Mouse (Mus musculus): ENCODE measurements around the gene Stmn1. TPM values are rescaled to one million over a fixed set of nuclear protein-coding genes. Genes with fewer than 3 reads are reported as not detected.
"Not testable (repeated sequence)": the region's sequence is repeated elsewhere in the genome, so short reads cannot be mapped to it uniquely, and the experiment has no call there.

The Stmn1 gene
- polyA plus RNA-seq, 1 experiment from 2014 or later: 1,522 TPM

- 13% methylated on average over 6 of the region's 6 CpGs for WGBS
- Histone ChIP-seq H3K4me1 (replicated peaks; ENCODE audit: control insufficient read depth, insufficient read depth, low read length) (peaks cover 15% of the 10 kb centered on the region), H3K27me3 (replicated peaks; ENCODE audit: control insufficient read depth, insufficient read depth, low read length) (no peaks in the 10 kb centered on the region), H3K36me3 (ENCODE audit: control insufficient read depth, insufficient read depth, low read length) (no peaks in the 10 kb centered on the region), H3K27ac (ENCODE audit: low read depth) (no peak overlapping the region), H3K4me3 (ENCODE audit: low read depth, low read length) (peak overlapping the region; percentile 53), H3K9me3 (ENCODE audit: control insufficient read depth, low read length) (no peaks in the 10 kb centered on the region), H3K9ac (ENCODE audit: low read length) (peak overlapping the region; percentile 53), H3K4me2 (ENCODE audit: low read length) (peak overlapping the region; percentile 98)
- DNase-seq (ENCODE audit: low spot score): no peak
- peak; percentile 41; the same call in 1 of the 2 replicates for ATAC-seq (replicated peaks; ENCODE audit: low FRiP score, low TSS enrichment, low read depth)
These were observed 29.1 kb downstream of the Stmn1 start for GRCm38 (mm10) chr4:134497223-134497622.

- ATAC-seq (replicated peaks; ENCODE audit: low FRiP score, low TSS enrichment, low read depth): no peak
- 78% methylated on average over 12 of the region's 12 CpGs for WGBS
- no peaks in the 10 kb centered on the region for H3K36me3 ChIP-seq (ENCODE audit: control insufficient read depth, insufficient read depth, low read length)
- H3K4me2 ChIP-seq (ENCODE audit: low read length): no peak overlapping the region
- peaks cover 15% of the 10 kb centered on the region for H3K4me1 ChIP-seq (replicated peaks; ENCODE audit: control insufficient read depth, insufficient read depth, low read length)
- DNase-seq (ENCODE audit: low spot score): no peak
- H3K27ac ChIP-seq (ENCODE audit: low read depth): no peak overlapping the region
- H3K9ac ChIP-seq (ENCODE audit: low read length): no peak overlapping the region
- H3K27me3 ChIP-seq (replicated peaks; ENCODE audit: control insufficient read depth, insufficient read depth, low read length): no peaks in the 10 kb centered on the region
- H3K9me3 ChIP-seq (ENCODE audit: control insufficient read depth, low read length): no peaks in the 10 kb centered on the region
- H3K4me3 ChIP-seq (ENCODE audit: low read depth, low read length): no peak overlapping the region
These were observed 30.0 kb downstream of the Stmn1 start for GRCm38 (mm10) chr4:134497986-134498731.

GRCm38 (mm10) chr4:134498983-134499382 is 30.9 kb downstream of the Stmn1 start:
- H3K4me2 ChIP-seq (ENCODE audit: low read length); H3K9ac ChIP-seq (ENCODE audit: low read length); ATAC-seq (replicated peaks; ENCODE audit: low FRiP score, low TSS enrichment, low read depth); H3K9me3 ChIP-seq (ENCODE audit: control insufficient read depth, low read length); DNase-seq (ENCODE audit: low spot score); H3K4me3 ChIP-seq (ENCODE audit: low read depth, low read length); H3K27ac ChIP-seq (ENCODE audit: low read depth); H3K27me3 ChIP-seq (replicated peaks; ENCODE audit: control insufficient read depth, insufficient read depth, low read length); H3K36me3 ChIP-seq (ENCODE audit: control insufficient read depth, insufficient read depth, low read length): not testable (repeated sequence)
- peaks cover 15% of the 10 kb centered on the region for H3K4me1 ChIP-seq (replicated peaks; ENCODE audit: control insufficient read depth, insufficient read depth, low read length)
- WGBS: 86% methylated on average over 6 of the region's 6 CpGs

GRCm38 (mm10) chr4:134501095-134501494 is 33.0 kb downstream of the Stmn1 start:
- Histone ChIP-seq H3K36me3 (ENCODE audit: control insufficient read depth, insufficient read depth, low read length) (no peaks in the 10 kb centered on the region), H3K4me1 (replicated peaks; ENCODE audit: control insufficient read depth, insufficient read depth, low read length) (peaks cover 12% of the 10 kb centered on the region), H3K4me3 (ENCODE audit: low read depth, low read length) (no peak overlapping the region), H3K9me3 (ENCODE audit: control insufficient read depth, low read length) (no peaks in the 10 kb centered on the region), H3K27ac (ENCODE audit: low read depth) (no peak overlapping the region), H3K4me2 (ENCODE audit: low read length) (no peak overlapping the region), H3K27me3 (replicated peaks; ENCODE audit: control insufficient read depth, insufficient read depth, low read length) (no peaks in the 10 kb centered on the region), H3K9ac (ENCODE audit: low read length) (no peak overlapping the region)
- DNase-seq (ENCODE audit: low spot score): no peak
- 90% methylated on average over 6 of the region's 6 CpGs for WGBS
- no peak for ATAC-seq (replicated peaks; ENCODE audit: low FRiP score, low TSS enrichment, low read depth)

- no peak for ATAC-seq (replicated peaks; ENCODE audit: low FRiP score, low TSS enrichment, low read depth)
- no peaks in the 10 kb centered on the region for H3K27me3 ChIP-seq (replicated peaks; ENCODE audit: control insufficient read depth, insufficient read depth, low read length)
- no peak for DNase-seq (ENCODE audit: low spot score)
These were observed 35.7 kb downstream of the Stmn1 start for GRCm38 (mm10) chr4:134503686-134504357.

GRCm38 (mm10) chr4:134505303-134505789 is 37.2 kb downstream of the Stmn1 start:
- Histone ChIP-seq H3K36me3 (ENCODE audit: control insufficient read depth, insufficient read depth, low read length) (no peaks in the 10 kb centered on the region), H3K27ac (ENCODE audit: low read depth) (no peak overlapping the region), H3K27me3 (replicated peaks; ENCODE audit: control insufficient read depth, insufficient read depth, low read length) (no peaks in the 10 kb centered on the region), H3K4me1 (replicated peaks; ENCODE audit: control insufficient read depth, insufficient read depth, low read length) (no peaks in the 10 kb centered on the region), H3K4me2 (ENCODE audit: low read length) (no peak overlapping the region), H3K4me3 (ENCODE audit: low read depth, low read length) (no peak overlapping the region), H3K9ac (ENCODE audit: low read length) (no peak overlapping the region), H3K9me3 (ENCODE audit: control insufficient read depth, low read length) (no peaks in the 10 kb centered on the region)
- ATAC-seq (replicated peaks; ENCODE audit: low FRiP score, low TSS enrichment, low read depth): no peak
- WGBS: 92% methylated on average over 4 of the region's 4 CpGs
- no peak for DNase-seq (ENCODE audit: low spot score)

More at GRCm38 (mm10) chr4:134503686-134504357, 35.7 kb downstream of the Stmn1 start:
- H3K9ac ChIP-seq (ENCODE audit: low read length): no peak overlapping the region
- no peak overlapping the region for H3K4me2 ChIP-seq (ENCODE audit: low read length)
- H3K36me3 ChIP-seq (ENCODE audit: control insufficient read depth, insufficient read depth, low read length): no peaks in the 10 kb centered on the region
- H3K4me3 ChIP-seq (ENCODE audit: low read depth, low read length): no peak overlapping the region
- no peak overlapping the region for H3K27ac ChIP-seq (ENCODE audit: low read depth)
- H3K4me1 ChIP-seq (replicated peaks; ENCODE audit: control insufficient read depth, insufficient read depth, low read length): no peaks in the 10 kb centered on the region
- WGBS: 81% methylated on average over 4 of the region's 4 CpGs
- H3K9me3 ChIP-seq (ENCODE audit: control insufficient read depth, low read length): no peaks in the 10 kb centered on the region

GRCm38 (mm10) chr4:134505966-134506594 is 38.0 kb downstream of the Stmn1 start:
- 87% methylated on average over 3 of the region's 4 CpGs for WGBS
- Histone ChIP-seq H3K27me3 (replicated peaks; ENCODE audit: control insufficient read depth, insufficient read depth, low read length) (no peaks in the 10 kb centered on the region), H3K4me1 (replicated peaks; ENCODE audit: control insufficient read depth, insufficient read depth, low read length) (no peaks in the 10 kb centered on the region), H3K4me3 (ENCODE audit: low read depth, low read length) (no peak overlapping the region), H3K36me3 (ENCODE audit: control insufficient read depth, insufficient read depth, low read length) (no peaks in the 10 kb centered on the region), H3K4me2 (ENCODE audit: low read length) (no peak overlapping the region), H3K27ac (ENCODE audit: low read depth) (no peak overlapping the region), H3K9ac (ENCODE audit: low read length) (no peak overlapping the region), H3K9me3 (ENCODE audit: control insufficient read depth, low read length) (no peaks in the 10 kb centered on the region)
- ATAC-seq (replicated peaks; ENCODE audit: low FRiP score, low TSS enrichment, low read depth) (no peak), DNase-seq (ENCODE audit: low spot score) (no peak)

- H3K9ac ChIP-seq (ENCODE audit: low read length): no peak overlapping the region
- H3K27ac ChIP-seq (ENCODE audit: low read depth): no peak overlapping the region
- DNase-seq (ENCODE audit: low spot score): no peak
- H3K27me3 ChIP-seq (replicated peaks; ENCODE audit: control insufficient read depth, insufficient read depth, low read length): no peaks in the 10 kb centered on the region
- no peaks in the 10 kb centered on the region for H3K4me1 ChIP-seq (replicated peaks; ENCODE audit: control insufficient read depth, insufficient read depth, low read length)
- no peaks in the 10 kb centered on the region for H3K9me3 ChIP-seq (ENCODE audit: control insufficient read depth, low read length)
- ATAC-seq (replicated peaks; ENCODE audit: low FRiP score, low TSS enrichment, low read depth): no peak
- H3K4me2 ChIP-seq (ENCODE audit: low read length): no peak overlapping the region
- 86% methylated on average over 19 of the region's 19 CpGs for WGBS
- H3K4me3 ChIP-seq (ENCODE audit: low read depth, low read length): no peak overlapping the region
- no peaks in the 10 kb centered on the region for H3K36me3 ChIP-seq (ENCODE audit: control insufficient read depth, insufficient read depth, low read length)
These were observed 38.6 kb downstream of the Stmn1 start for GRCm38 (mm10) chr4:134506713-134507112.
